Mouse (Mus musculus): Measurements from ENCODE around the gene Hsf4. TPM values are rescaled to one million over a fixed set of nuclear protein-coding genes. Genes with fewer than 3 reads are reported as not detected.

Hsf4 gene
- polyA plus RNA-seq, 1 experiment from 2014 or later = 0.52 TPM

DNA sequence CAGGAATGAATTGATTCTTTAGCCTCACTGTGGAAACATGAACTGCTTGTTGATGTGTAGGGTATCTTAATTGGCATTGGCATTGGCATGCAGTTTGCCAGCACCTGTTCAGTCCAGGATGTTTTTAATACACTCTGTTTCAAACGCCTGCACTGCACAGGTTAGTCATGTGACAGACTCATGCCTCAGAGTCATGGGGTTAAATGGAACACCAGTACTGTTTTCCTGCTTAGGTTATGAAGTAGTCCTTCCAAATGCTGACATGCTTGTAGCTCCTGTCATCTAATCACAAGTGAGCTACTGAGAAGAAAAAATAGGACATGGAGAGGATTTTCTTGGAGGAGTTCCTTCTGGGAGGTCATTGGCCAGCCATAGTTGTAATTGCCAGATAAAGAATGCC is 34.4 kb upstream of the Hsf4 start:
- DNase-seq (ENCODE audit: low spot score) (no peak), ATAC-seq (ENCODE audit: low FRiP score) (no peak)
- H3K4me3 ChIP-seq (ENCODE audit: low read depth, low read length) = no peak overlapping the region
- 89% methylated on average over 1 of the region's 1 CpGs for WGBS
- no peak overlapping the region for H3K4me2 ChIP-seq (replicated peaks; ENCODE audit: low read depth, low read length)
- H3K9me3 ChIP-seq (ENCODE audit: control insufficient read depth, low read length) = no peaks in the 10 kb centered on the region
- H3K27me3 ChIP-seq (ENCODE audit: control insufficient read depth, insufficient read depth, low read length) = no peaks in the 10 kb centered on the region
- no peak overlapping the region for H3K9ac ChIP-seq (ENCODE audit: low read depth, low read length)
- no peak overlapping the region for H3K27ac ChIP-seq (ENCODE audit: low read depth, low read length)
- H3K4me1 ChIP-seq (replicated peaks; ENCODE audit: control insufficient read depth, insufficient read depth, low read length) = no peaks in the 10 kb centered on the region
- 0 out of 2 replicates have a peak, but pooled peaks cover 6% of the 10 kb centered on the region for H3K36me3 ChIP-seq (ENCODE audit: control insufficient read depth, insufficient read depth, low read length)

DNA sequence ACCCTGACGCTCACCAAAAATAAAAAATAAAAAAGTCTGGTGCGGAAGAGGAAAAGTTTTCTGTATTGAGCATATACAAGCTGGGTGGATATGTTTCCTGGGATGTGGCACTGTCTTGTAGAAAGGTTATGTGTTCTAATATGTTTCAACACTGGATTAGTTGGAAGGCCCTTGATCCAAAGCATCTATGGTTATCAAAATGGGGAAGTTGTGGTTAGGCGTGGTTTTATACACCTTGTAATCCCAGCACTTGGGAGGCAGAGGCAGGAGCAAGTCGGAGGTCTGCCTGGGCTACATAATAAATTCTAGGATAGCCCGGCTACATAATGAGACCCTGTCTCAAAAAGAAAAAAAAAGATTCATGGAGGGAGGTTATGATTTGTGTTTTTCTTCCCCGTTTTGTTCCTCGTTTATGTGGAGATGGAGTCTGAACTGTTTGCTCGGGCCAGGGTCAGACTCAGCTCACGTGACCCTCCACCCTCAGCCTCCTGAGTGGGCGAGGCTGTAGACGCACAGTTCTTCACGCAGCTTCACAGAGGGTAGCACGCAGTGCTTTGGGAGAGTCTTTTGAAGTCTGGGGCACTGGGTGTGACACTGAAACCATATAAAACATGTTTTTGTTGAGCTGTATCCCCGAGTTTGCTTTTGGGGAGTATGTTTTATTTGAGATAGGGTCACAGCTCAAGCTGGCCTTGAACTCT is 32.0 kb upstream of the Hsf4 start:
- 0 out of 2 replicates have a peak, but pooled peaks cover 6% of the 10 kb centered on the region for H3K36me3 ChIP-seq (ENCODE audit: control insufficient read depth, insufficient read depth, low read length)
- ATAC-seq (ENCODE audit: low FRiP score) = no peak

DNA sequence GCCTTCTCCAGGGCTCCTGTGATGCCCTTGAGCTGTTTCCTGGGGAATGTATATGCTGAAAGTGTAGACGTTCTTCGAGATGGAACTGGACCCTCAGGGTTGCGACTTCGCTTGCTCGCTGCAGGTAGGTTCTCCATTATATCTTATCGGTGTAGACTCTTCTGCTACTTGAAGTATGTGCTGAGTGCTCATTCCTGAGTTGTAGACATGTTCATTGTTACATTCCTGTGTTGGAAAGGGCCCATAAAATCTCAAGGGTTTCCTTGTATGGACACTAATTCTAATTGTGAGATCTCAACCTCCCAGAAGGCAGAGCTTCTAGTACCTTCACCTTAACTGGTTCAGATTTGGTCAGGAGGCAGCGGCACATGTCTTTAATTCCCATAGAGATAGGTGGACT is 28.6 kb upstream of the Hsf4 start:
- H3K9ac ChIP-seq (ENCODE audit: low read depth, low read length) = no peak overlapping the region
- no peak overlapping the region for H3K27ac ChIP-seq (ENCODE audit: low read depth, low read length)
- no peak overlapping the region for H3K4me3 ChIP-seq (ENCODE audit: low read depth, low read length)
- no peak overlapping the region for H3K4me2 ChIP-seq (replicated peaks; ENCODE audit: low read depth, low read length)
- H3K4me1 ChIP-seq (replicated peaks; ENCODE audit: control insufficient read depth, insufficient read depth, low read length) = no peaks in the 10 kb centered on the region
- no peaks in the 10 kb centered on the region for H3K27me3 ChIP-seq (ENCODE audit: control insufficient read depth, insufficient read depth, low read length)
- H3K9me3 ChIP-seq (ENCODE audit: control insufficient read depth, low read length) = no peaks in the 10 kb centered on the region
- ATAC-seq (ENCODE audit: low FRiP score) (no peak), DNase-seq (ENCODE audit: low spot score) (no peak)
- WGBS = 97% methylated on average over 7 of the region's 7 CpGs
- 0 out of 2 replicates have a peak, but pooled peaks cover 6% of the 10 kb centered on the region for H3K36me3 ChIP-seq (ENCODE audit: control insufficient read depth, insufficient read depth, low read length)

More for the DNA sequence above, 32.0 kb upstream of the Hsf4 start:
- WGBS = 90% methylated on average over 14 of the region's 14 CpGs
- H3K9me3 ChIP-seq (ENCODE audit: control insufficient read depth, low read length) = no peaks in the 10 kb centered on the region
- H3K4me1 ChIP-seq (replicated peaks; ENCODE audit: control insufficient read depth, insufficient read depth, low read length) = no peaks in the 10 kb centered on the region
- DNase-seq (ENCODE audit: low spot score) = no peak
- no peak overlapping the region for H3K4me2 ChIP-seq (replicated peaks; ENCODE audit: low read depth, low read length)
- no peak overlapping the region for H3K4me3 ChIP-seq (ENCODE audit: low read depth, low read length)
- H3K9ac ChIP-seq (ENCODE audit: low read depth, low read length) = no peak overlapping the region
- H3K27ac ChIP-seq (ENCODE audit: low read depth, low read length) = no peak overlapping the region
- H3K27me3 ChIP-seq (ENCODE audit: control insufficient read depth, insufficient read depth, low read length) = no peaks in the 10 kb centered on the region

DNA sequence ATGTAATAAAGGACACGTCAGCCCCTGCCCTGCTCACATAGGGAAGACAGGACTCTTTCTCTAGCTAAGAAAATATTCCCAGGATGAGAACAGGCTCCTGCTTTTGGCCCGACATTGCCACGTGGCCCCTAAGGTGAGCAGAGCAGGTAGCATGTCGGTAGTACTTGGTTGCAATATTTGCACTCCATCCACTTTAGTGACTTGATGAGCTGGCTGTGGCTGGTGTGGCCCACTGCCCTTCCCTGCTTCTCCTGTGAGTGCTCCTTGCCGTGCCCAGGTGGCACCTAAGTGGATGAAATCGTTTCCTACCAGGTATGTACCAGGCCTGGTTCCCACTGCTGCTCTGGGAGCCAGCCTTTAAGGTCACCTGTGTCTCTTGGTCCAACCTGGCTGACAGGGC is 17.6 kb upstream of the Hsf4 start:
- Histone ChIP-seq H3K36me3 (ENCODE audit: control insufficient read depth, insufficient read depth, low read length) (no peaks in the 10 kb centered on the region), H3K4me2 (replicated peaks; ENCODE audit: low read depth, low read length) (no peak overlapping the region), H3K27me3 (ENCODE audit: control insufficient read depth, insufficient read depth, low read length) (peaks cover 15% of the 10 kb centered on the region), H3K4me1 (replicated peaks; ENCODE audit: control insufficient read depth, insufficient read depth, low read length) (0 out of 2 replicates have a peak, but pooled peaks cover 3% of the 10 kb centered on the region), H3K4me3 (ENCODE audit: low read depth, low read length) (no peak overlapping the region), H3K27ac (ENCODE audit: low read depth, low read length) (no peak overlapping the region), H3K9ac (ENCODE audit: low read depth, low read length) (no peak overlapping the region), H3K9me3 (ENCODE audit: control insufficient read depth, low read length) (no peaks in the 10 kb centered on the region)
- DNase-seq (ENCODE audit: low spot score) (no peak), ATAC-seq (ENCODE audit: low FRiP score) (no peak)
- WGBS = 94% methylated on average over 6 of the region's 6 CpGs

DNA sequence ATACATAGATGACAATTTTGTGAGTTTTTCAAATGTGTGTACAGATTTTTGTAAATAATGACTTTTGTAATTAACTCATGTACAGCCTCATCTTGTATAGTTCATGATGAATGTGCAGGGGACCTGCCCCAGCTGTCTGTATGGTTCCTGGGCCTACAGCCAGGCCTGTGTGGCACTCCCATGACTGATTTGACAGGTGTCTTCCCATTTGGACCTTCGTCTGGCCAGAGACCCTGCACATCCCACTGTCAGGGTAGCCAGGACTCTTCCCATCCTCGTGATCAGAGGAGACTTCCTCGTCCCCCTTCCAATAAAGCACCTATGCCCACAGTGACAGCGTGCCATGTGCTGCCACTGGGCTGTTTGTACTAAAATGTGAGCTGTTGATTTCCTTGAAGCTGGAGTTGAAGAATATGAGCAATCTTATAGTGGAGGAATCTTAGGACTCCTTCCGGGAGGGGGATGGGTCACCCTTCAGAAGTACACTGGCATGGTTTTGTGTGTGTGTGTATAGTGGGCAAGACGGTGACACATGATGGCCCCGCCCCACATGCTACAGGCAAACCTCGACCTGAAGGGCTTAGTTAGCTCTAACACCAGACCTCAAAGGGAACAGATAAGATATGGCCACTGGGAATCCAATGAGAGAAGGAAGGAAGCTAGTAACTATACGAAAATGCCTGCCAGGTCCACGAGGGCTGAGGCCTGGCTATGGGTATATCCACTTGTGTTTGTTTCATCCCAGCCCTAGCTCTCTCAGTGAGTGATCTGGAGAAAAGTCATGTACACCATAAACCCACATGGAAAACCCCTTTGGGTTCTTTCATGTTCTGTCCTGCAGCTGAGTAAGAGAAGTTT is 16.7 kb upstream of the Hsf4 start:
- Histone ChIP-seq H3K4me2 (replicated peaks; ENCODE audit: low read depth, low read length) (no peak overlapping the region), H3K4me1 (replicated peaks; ENCODE audit: control insufficient read depth, insufficient read depth, low read length) (0 out of 2 replicates have a peak, but pooled peaks cover 3% of the 10 kb centered on the region), H3K27ac (ENCODE audit: low read depth, low read length) (no peak overlapping the region), H3K9ac (ENCODE audit: low read depth, low read length) (no peak overlapping the region), H3K4me3 (ENCODE audit: low read depth, low read length) (no peak overlapping the region), H3K9me3 (ENCODE audit: control insufficient read depth, low read length) (no peaks in the 10 kb centered on the region), H3K27me3 (ENCODE audit: control insufficient read depth, insufficient read depth, low read length) (peaks cover 18% of the 10 kb centered on the region), H3K36me3 (ENCODE audit: control insufficient read depth, insufficient read depth, low read length) (no peaks in the 10 kb centered on the region)
- no peak for ATAC-seq (ENCODE audit: low FRiP score)
- DNase-seq (ENCODE audit: low spot score) = no peak
- 93% methylated on average over 10 of the region's 10 CpGs for WGBS

DNA sequence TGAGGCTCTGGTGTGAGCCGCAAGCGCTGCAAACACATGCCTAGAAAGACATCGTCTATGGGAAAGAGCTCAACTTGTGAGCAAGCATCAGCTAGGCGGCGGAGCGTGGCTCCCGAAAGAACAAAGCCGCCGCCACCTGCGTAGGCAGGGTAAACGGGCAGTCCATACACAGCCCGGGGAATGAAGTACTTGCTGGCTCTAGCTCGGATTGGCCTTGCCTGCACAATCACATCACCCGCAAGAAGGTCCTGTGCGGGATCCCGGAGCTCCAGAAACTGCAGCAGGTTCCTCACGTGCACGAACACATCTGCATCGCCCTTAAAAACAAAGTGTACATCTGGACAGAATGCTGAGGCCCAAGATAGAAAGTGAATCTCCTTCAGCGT is 15.8 kb upstream of the Hsf4 start:
- peak; percentile 39; the same call in 1 of the 2 replicates for ATAC-seq (ENCODE audit: low FRiP score)
- Histone ChIP-seq H3K4me1 (replicated peaks; ENCODE audit: control insufficient read depth, insufficient read depth, low read length) (0 out of 2 replicates have a peak, but pooled peaks cover 3% of the 10 kb centered on the region), H3K4me3 (ENCODE audit: low read depth, low read length) (peak overlapping the region; percentile 57; the same call in 1 of the 2 replicates), H3K27ac (ENCODE audit: low read depth, low read length) (0 out of 2 replicates have a peak overlapping the region, but pooled peaks have one; percentile 30), H3K9ac (ENCODE audit: low read depth, low read length) (peak overlapping the region; percentile 68; the same call in 1 of the 2 replicates), H3K27me3 (ENCODE audit: control insufficient read depth, insufficient read depth, low read length) (peaks cover 27% of the 10 kb centered on the region), H3K36me3 (ENCODE audit: control insufficient read depth, insufficient read depth, low read length) (no peaks in the 10 kb centered on the region), H3K9me3 (ENCODE audit: control insufficient read depth, low read length) (no peaks in the 10 kb centered on the region), H3K4me2 (replicated peaks; ENCODE audit: low read depth, low read length) (peak overlapping the region; percentile 98)
- 32% methylated on average over 20 of the region's 20 CpGs for WGBS
- no peak for DNase-seq (ENCODE audit: low spot score)

DNA sequence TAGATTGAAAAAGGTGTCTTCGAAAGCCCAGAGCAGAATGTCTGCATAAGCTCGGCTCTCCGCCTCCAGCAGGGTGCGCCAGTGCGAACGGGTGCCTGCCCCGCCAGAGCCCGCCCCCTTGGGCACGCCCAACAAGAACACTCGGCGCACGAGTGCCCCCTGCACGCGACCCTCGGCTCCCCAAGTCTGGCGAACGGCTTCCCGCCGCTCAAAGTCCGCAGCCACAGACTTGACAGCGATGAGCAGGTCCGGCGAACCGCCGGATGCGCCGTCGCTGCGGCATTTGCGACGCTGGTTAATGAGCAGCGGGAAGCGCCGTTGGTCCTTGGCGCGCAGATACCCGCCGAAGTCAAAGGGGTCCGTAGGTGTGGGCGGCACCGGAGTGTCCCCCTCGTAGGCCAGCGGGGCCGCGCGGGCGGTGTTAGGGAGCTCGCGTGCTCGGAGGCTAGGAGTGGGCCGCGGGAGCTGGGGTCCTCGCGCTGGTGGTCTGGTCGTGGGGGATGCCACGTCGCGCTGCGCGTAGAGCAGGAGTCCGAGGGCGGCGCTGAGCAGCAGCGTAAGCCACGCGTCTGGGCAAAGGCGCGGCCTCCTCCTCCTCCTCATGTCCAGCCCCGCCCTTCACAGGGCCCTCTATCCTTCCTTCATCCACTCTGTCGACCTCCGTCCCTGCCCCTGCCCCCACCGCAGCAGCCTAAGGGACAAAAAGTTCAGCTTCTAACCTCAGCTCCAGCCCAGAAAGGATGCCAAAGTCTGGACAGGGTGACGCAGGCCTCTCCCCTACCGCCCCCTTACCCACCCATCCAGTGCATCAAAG is 15.2 kb upstream of the Hsf4 start:
- H3K27ac ChIP-seq (ENCODE audit: low read depth, low read length) = peak overlapping the region; percentile 30; the same call in 1 of the 2 replicates
- no peaks in the 10 kb centered on the region for H3K9me3 ChIP-seq (ENCODE audit: control insufficient read depth, low read length)
- peak overlapping the region; percentile 57 for H3K4me3 ChIP-seq (ENCODE audit: low read depth, low read length)
- peak; percentile 93 for DNase-seq (ENCODE audit: low spot score)
- peak; percentile 83 for ATAC-seq (ENCODE audit: low FRiP score)
- peaks cover 5% of the 10 kb centered on the region; the same call in 1 of the 2 replicates for H3K4me1 ChIP-seq (replicated peaks; ENCODE audit: control insufficient read depth, insufficient read depth, low read length)
- H3K27me3 ChIP-seq (ENCODE audit: control insufficient read depth, insufficient read depth, low read length) = peaks cover 33% of the 10 kb centered on the region
- H3K4me2 ChIP-seq (replicated peaks; ENCODE audit: low read depth, low read length) = peak overlapping the region; percentile 98
- H3K36me3 ChIP-seq (ENCODE audit: control insufficient read depth, insufficient read depth, low read length) = no peaks in the 10 kb centered on the region
- H3K9ac ChIP-seq (ENCODE audit: low read depth, low read length) = peak overlapping the region; percentile 68
- under 1% methylated on average over 73 of the region's 74 CpGs for WGBS

DNA sequence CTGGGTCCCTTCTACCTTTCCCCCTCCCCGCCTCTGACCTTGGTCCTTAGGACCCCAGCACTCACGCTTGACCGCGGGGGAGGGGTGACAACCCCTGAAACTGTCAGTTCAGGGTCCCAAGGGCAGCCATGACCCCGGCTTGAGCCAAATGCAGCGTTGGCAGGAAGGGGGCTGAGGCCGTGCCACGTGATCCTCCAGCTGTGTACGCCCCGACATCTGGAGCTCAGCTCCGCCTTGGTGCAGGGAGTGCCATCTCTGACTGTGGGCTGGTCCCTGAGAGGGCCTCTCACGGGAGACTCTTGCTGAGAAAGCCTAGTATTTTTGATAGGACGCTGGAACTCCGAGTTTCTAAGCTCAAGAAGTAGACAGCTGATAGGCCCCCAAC is 14.6 kb upstream of the Hsf4 start, which contains the start of gene B3gnt9:
B3gnt9 (minus strand) TSS at position 188 of the 385 bp plus-strand sequence.
- no peak for DNase-seq (ENCODE audit: low spot score)
- H3K36me3 ChIP-seq (ENCODE audit: control insufficient read depth, insufficient read depth, low read length) = no peaks in the 10 kb centered on the region
- WGBS = under 1% methylated on average over 13 of the region's 14 CpGs

More for the DNA sequence above, 14.6 kb upstream of the Hsf4 start, which contains the start of gene B3gnt9:
- Histone ChIP-seq H3K4me3 (ENCODE audit: low read depth, low read length) (peak within 1 kb of the TSS; percentile 57), H3K27me3 (ENCODE audit: control insufficient read depth, insufficient read depth, low read length) (peaks cover 38% of the 10 kb centered on the region), H3K4me2 (replicated peaks; ENCODE audit: low read depth, low read length) (peak within 1 kb of the TSS; percentile 98), H3K27ac (ENCODE audit: low read depth, low read length) (peak within 1 kb of the TSS; percentile 30; the same call in 1 of the 2 replicates), H3K9me3 (ENCODE audit: control insufficient read depth, low read length) (no peaks in the 10 kb centered on the region), H3K9ac (ENCODE audit: low read depth, low read length) (peak within 1 kb of the TSS; percentile 68), H3K4me1 (replicated peaks; ENCODE audit: control insufficient read depth, insufficient read depth, low read length) (peaks cover 5% of the 10 kb centered on the region; the same call in 1 of the 2 replicates)
- peak; percentile 19 for ATAC-seq (ENCODE audit: low FRiP score)
